Mouse (Mus musculus): ENCODE measurements at regions not wholly inside any gene's neighbourhood (a gene's known extent, or its start where the extent isn't known, plus 50 kb on each side); places are given as distances from the start of the nearest gene placed in this dataset.

GRCm38 (mm10) chr17:51635913-51636312, 197.2 kb downstream of the Satb1 start:
- H3K27ac ChIP-seq (ENCODE audit: low read length): no peak overlapping the region
- no peak for ATAC-seq (replicated peaks; ENCODE audit: extremely low read depth, insufficient read depth, low FRiP score)
- no peaks in the 10 kb centered on the region for H3K27me3 ChIP-seq (ENCODE audit: control insufficient read depth, insufficient read depth, low read length)
- H3K4me1 ChIP-seq (ENCODE audit: control insufficient read depth, insufficient read depth, low read length): no peaks in the 10 kb centered on the region
- H3K36me3 ChIP-seq (ENCODE audit: control insufficient read depth, insufficient read depth): no peaks in the 10 kb centered on the region
- no peak overlapping the region for H3K4me3 ChIP-seq (ENCODE audit: low read length)
- H3K9ac ChIP-seq (ENCODE audit: low read length): no peak overlapping the region
- no peaks in the 10 kb centered on the region for H3K9me3 ChIP-seq (replicated peaks; ENCODE audit: control insufficient read depth, low read length)
- H3K4me2 ChIP-seq (ENCODE audit: low read depth, low read length): no peak overlapping the region
- 74% methylated on average over 4 of the region's 4 CpGs for WGBS

- WGBS: 45% methylated on average over 2 of the region's 2 CpGs
- Histone ChIP-seq H3K36me3 (ENCODE audit: control insufficient read depth, insufficient read depth) (no peaks in the 10 kb centered on the region), H3K4me1 (ENCODE audit: control insufficient read depth, insufficient read depth, low read length) (no peaks in the 10 kb centered on the region), H3K27me3 (ENCODE audit: control insufficient read depth, insufficient read depth, low read length) (no peaks in the 10 kb centered on the region), H3K9ac (ENCODE audit: low read length) (no peak overlapping the region), H3K9me3 (replicated peaks; ENCODE audit: control insufficient read depth, low read length) (no peaks in the 10 kb centered on the region), H3K27ac (ENCODE audit: low read length) (no peak overlapping the region), H3K4me2 (ENCODE audit: low read depth, low read length) (no peak overlapping the region), H3K4me3 (ENCODE audit: low read length) (no peak overlapping the region)
- no peak for ATAC-seq (replicated peaks; ENCODE audit: extremely low read depth, insufficient read depth, low FRiP score)
These were observed 201.5 kb downstream of the Satb1 start for GRCm38 (mm10) chr17:51631574-51631973.

DNA sequence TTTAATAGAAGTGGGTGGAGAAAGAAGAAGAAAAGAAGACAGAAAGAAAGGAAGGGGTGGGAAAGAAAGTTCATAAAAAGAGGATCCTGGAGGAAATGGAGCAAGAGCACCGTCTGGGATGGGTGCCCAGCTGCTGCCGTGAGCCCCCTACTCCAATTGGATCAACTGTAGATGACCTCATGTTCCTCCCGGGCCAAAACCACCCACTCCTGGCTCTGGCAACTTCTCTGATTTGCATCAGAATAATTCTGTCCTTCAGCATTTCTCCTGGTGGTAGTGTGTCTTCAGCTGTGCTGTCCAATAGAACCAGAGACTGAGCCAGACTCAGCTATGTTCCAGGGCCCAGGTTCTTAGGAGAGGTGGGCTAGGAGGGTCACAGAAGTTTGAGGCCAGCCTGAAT, 212.6 kb downstream of the Satb1 start:
- H3K4me2 ChIP-seq (ENCODE audit: low read depth, low read length): no peak overlapping the region
- H3K27ac ChIP-seq (ENCODE audit: low read length): no peak overlapping the region
- WGBS: 59% methylated on average over 3 of the region's 3 CpGs
- no peaks in the 10 kb centered on the region for H3K9me3 ChIP-seq (replicated peaks; ENCODE audit: control insufficient read depth, low read length)
- H3K27me3 ChIP-seq (ENCODE audit: control insufficient read depth, insufficient read depth, low read length): no peaks in the 10 kb centered on the region
- no peak overlapping the region for H3K4me3 ChIP-seq (ENCODE audit: low read length)
- no peaks in the 10 kb centered on the region for H3K4me1 ChIP-seq (ENCODE audit: control insufficient read depth, insufficient read depth, low read length)
- no peak for ATAC-seq (replicated peaks; ENCODE audit: extremely low read depth, insufficient read depth, low FRiP score)
- no peaks in the 10 kb centered on the region for H3K36me3 ChIP-seq (ENCODE audit: control insufficient read depth, insufficient read depth)
- H3K9ac ChIP-seq (ENCODE audit: low read length): no peak overlapping the region

DNA sequence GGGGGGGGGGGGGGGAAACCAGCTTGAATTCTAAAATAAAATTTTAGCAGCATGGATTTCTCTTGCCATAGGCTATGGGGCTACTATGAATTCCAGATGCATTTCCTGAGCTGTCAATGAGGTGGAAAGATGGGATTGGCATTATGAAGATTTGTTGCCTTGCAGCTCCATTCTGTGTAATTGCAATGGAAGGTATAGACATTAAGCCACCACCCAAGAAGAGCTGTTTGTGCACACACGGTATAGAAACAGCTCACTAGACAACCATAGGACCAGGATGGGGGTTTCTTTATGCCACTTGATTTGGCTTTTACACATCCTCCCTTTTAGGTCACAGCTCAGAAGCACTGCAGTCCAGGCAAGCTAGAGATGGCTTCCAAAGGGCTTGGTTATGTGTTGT, 247.8 kb downstream of the Satb1 start:
- no peak overlapping the region for H3K4me2 ChIP-seq (ENCODE audit: low read depth, low read length)
- H3K9me3 ChIP-seq (replicated peaks; ENCODE audit: control insufficient read depth, low read length): no peaks in the 10 kb centered on the region
- H3K9ac ChIP-seq (ENCODE audit: low read length): no peak overlapping the region
- WGBS: 72% methylated on average over 1 of the region's 1 CpGs
- no peak overlapping the region for H3K27ac ChIP-seq (ENCODE audit: low read length)
- no peaks in the 10 kb centered on the region for H3K36me3 ChIP-seq (ENCODE audit: control insufficient read depth, insufficient read depth)
- ATAC-seq (replicated peaks; ENCODE audit: extremely low read depth, insufficient read depth, low FRiP score): no peak
- no peak overlapping the region for H3K4me3 ChIP-seq (ENCODE audit: low read length)
- no peaks in the 10 kb centered on the region for H3K27me3 ChIP-seq (ENCODE audit: control insufficient read depth, insufficient read depth, low read length)
- no peaks in the 10 kb centered on the region for H3K4me1 ChIP-seq (ENCODE audit: control insufficient read depth, insufficient read depth, low read length)

GRCm38 (mm10) chr17:51583984-51584880, 248.9 kb downstream of the Satb1 start:
- WGBS: 78% methylated on average over 19 of the region's 19 CpGs

DNA sequence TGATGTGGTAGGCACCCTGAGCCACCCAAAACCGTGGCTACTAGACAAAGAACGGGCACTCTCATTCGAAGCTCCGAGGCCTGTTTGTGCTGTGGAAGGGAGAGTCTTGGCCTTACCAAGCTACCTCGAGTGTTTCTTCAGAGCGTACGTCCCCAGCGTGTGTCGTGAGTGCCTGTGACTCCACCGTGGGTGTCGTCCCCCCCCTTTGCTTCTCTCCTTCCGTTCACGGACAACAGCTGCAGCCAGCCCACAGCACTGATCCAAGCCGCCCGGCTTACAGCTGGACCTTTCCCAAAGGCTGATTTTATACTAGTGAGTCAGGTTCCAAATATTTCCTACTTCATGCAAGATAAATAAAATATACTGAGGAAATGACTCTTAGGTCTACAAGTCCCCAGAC, 249.8 kb downstream of the Satb1 start:
- no peak for ATAC-seq (replicated peaks; ENCODE audit: extremely low read depth, insufficient read depth, low FRiP score)
- 60% methylated on average over 15 of the region's 15 CpGs for WGBS
- H3K9me3 ChIP-seq (replicated peaks; ENCODE audit: control insufficient read depth, low read length): no peaks in the 10 kb centered on the region
- H3K36me3 ChIP-seq (ENCODE audit: control insufficient read depth, insufficient read depth): no peaks in the 10 kb centered on the region
- H3K4me3 ChIP-seq (ENCODE audit: low read length): no peak overlapping the region
- no peak overlapping the region for H3K27ac ChIP-seq (ENCODE audit: low read length)
- no peaks in the 10 kb centered on the region for H3K4me1 ChIP-seq (ENCODE audit: control insufficient read depth, insufficient read depth, low read length)
- H3K9ac ChIP-seq (ENCODE audit: low read length): no peak overlapping the region
- H3K4me2 ChIP-seq (ENCODE audit: low read depth, low read length): no peak overlapping the region
- H3K27me3 ChIP-seq (ENCODE audit: control insufficient read depth, insufficient read depth, low read length): no peaks in the 10 kb centered on the region

More at GRCm38 (mm10) chr17:51583984-51584880, 248.9 kb downstream of the Satb1 start:
- Histone ChIP-seq H3K9me3 (replicated peaks; ENCODE audit: control insufficient read depth, low read length) (no peaks in the 10 kb centered on the region), H3K27ac (ENCODE audit: low read length) (no peak overlapping the region), H3K4me3 (ENCODE audit: low read length) (no peak overlapping the region), H3K4me2 (ENCODE audit: low read depth, low read length) (no peak overlapping the region), H3K4me1 (ENCODE audit: control insufficient read depth, insufficient read depth, low read length) (no peaks in the 10 kb centered on the region), H3K27me3 (ENCODE audit: control insufficient read depth, insufficient read depth, low read length) (no peaks in the 10 kb centered on the region), H3K36me3 (ENCODE audit: control insufficient read depth, insufficient read depth) (no peaks in the 10 kb centered on the region), H3K9ac (ENCODE audit: low read length) (no peak overlapping the region)
- ATAC-seq (replicated peaks; ENCODE audit: extremely low read depth, insufficient read depth, low FRiP score): no peak

DNA sequence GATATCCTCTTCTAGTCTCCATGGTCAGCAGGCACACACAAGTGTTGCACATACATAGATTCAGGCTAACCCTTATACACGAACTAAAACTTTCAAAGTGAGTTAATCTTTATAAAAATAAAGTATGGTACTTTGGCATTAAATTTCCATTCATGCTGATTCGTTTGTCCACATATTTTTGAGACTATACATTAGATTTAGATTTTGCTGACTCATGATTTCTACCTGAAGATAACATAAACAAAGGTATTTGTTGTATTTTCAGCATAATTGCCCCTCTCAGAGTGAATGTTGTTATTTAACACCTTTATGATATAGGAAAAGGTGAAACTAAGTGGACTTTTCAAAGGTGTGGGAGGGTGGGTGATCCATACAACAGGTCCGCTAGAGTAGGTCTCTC, 277.2 kb downstream of the Satb1 start:
- Histone ChIP-seq H3K4me3 (ENCODE audit: low read length) (no peak overlapping the region), H3K36me3 (ENCODE audit: control insufficient read depth, insufficient read depth) (no peaks in the 10 kb centered on the region), H3K27me3 (ENCODE audit: control insufficient read depth, insufficient read depth, low read length) (no peaks in the 10 kb centered on the region), H3K4me1 (ENCODE audit: control insufficient read depth, insufficient read depth, low read length) (no peaks in the 10 kb centered on the region), H3K9me3 (replicated peaks; ENCODE audit: control insufficient read depth, low read length) (no peaks in the 10 kb centered on the region), H3K4me2 (ENCODE audit: low read depth, low read length) (no peak overlapping the region), H3K27ac (ENCODE audit: low read length) (no peak overlapping the region), H3K9ac (ENCODE audit: low read length) (no peak overlapping the region)
- 74% methylated on average over 3 of the region's 3 CpGs for WGBS
- no peak for ATAC-seq (replicated peaks; ENCODE audit: extremely low read depth, insufficient read depth, low FRiP score)

GRCm38 (mm10) chr17:51554446-51554845, 278.6 kb downstream of the Satb1 start:
- Histone ChIP-seq H3K9me3 (replicated peaks; ENCODE audit: control insufficient read depth, low read length) (no peaks in the 10 kb centered on the region), H3K27me3 (ENCODE audit: control insufficient read depth, insufficient read depth, low read length) (no peaks in the 10 kb centered on the region), H3K4me3 (ENCODE audit: low read length) (no peak overlapping the region), H3K9ac (ENCODE audit: low read length) (no peak overlapping the region), H3K4me2 (ENCODE audit: low read depth, low read length) (no peak overlapping the region), H3K4me1 (ENCODE audit: control insufficient read depth, insufficient read depth, low read length) (no peaks in the 10 kb centered on the region), H3K36me3 (ENCODE audit: control insufficient read depth, insufficient read depth) (no peaks in the 10 kb centered on the region), H3K27ac (ENCODE audit: low read length) (no peak overlapping the region)
- no peak for ATAC-seq (replicated peaks; ENCODE audit: extremely low read depth, insufficient read depth, low FRiP score)
- 67% methylated on average over 2 of the region's 2 CpGs for WGBS

GRCm38 (mm10) chr17:51552277-51553015, 280.6 kb downstream of the Satb1 start:
- Histone ChIP-seq H3K9me3 (replicated peaks; ENCODE audit: control insufficient read depth, low read length) (no peaks in the 10 kb centered on the region), H3K4me2 (ENCODE audit: low read depth, low read length) (no peak overlapping the region), H3K4me3 (ENCODE audit: low read length) (no peak overlapping the region), H3K27ac (ENCODE audit: low read length) (no peak overlapping the region), H3K9ac (ENCODE audit: low read length) (no peak overlapping the region), H3K27me3 (ENCODE audit: control insufficient read depth, insufficient read depth, low read length) (no peaks in the 10 kb centered on the region), H3K4me1 (ENCODE audit: control insufficient read depth, insufficient read depth, low read length) (no peaks in the 10 kb centered on the region), H3K36me3 (ENCODE audit: control insufficient read depth, insufficient read depth) (no peaks in the 10 kb centered on the region)
- no peak for ATAC-seq (replicated peaks; ENCODE audit: extremely low read depth, insufficient read depth, low FRiP score)
- 80% methylated on average over 5 of the region's 5 CpGs for WGBS
